In genomic region chr10:86387821-86388440, GRCm38 (mm10) we compare ENCODE assay signal across 7 mouse cellular contexts.
DNase-seq lines count a peak whose midpoint lies in the region; ATAC-seq and TF ChIP-seq lines count a peak whose summit lies in the region.

No protein-coding gene starts in this region.

- H3K27me3 ChIP-seq in midbrain, embryonic 11.5 days (ENCODE audit: control insufficient read depth, insufficient read depth, low read length), result no peaks in the 10 kb centered on the region

- DNase-seq in left cerebral cortex, postnatal 10 days (ENCODE audit: extremely low spot score in 1 of 2, low spot score in 2 of 2), result peak; percentile 45 to 49
- no peak for DNase-seq in left cerebral cortex, adult 2 months (ENCODE audit: extremely low spot score in 1 of 2, low spot score in 2 of 2)
- peak; percentile 49 for DNase-seq in NIH3T3 (ENCODE audit: low read depth)
- DNase-seq in brain, adult 2 months (ENCODE audit: low read depth, low spot score), result peak; percentile 88
- peak; percentile 28 for DNase-seq in layer of hippocampus, adult 9-11 months
- DNase-seq in midbrain, embryonic 11.5 days (ENCODE audit: low spot score, missing footprints), result no peak
- no peak for DNase-seq in neural tube, embryonic 10.5 days (ENCODE audit: extremely low spot score, low spot score)

- no peak for ATAC-seq in midbrain, embryonic 11.5 days (ENCODE audit: low FRiP score)

- no peak for TF ChIP-seq CTCF in left cerebral cortex, adult 2 months (IDR thresholded peaks at IDR 0.05)

- H3K4me2 ChIP-seq in midbrain, embryonic 11.5 days, result no peak overlapping the region

- H3K4me3 ChIP-seq in left cerebral cortex, adult 2 months, result no peak overlapping the region
- no peak overlapping the region for H3K4me3 ChIP-seq in midbrain, embryonic 11.5 days (ENCODE audit: low read depth, low read length)

- H3K36me3 ChIP-seq in midbrain, embryonic 11.5 days (ENCODE audit: control insufficient read depth, insufficient read depth, low read length), result no peaks in the 10 kb centered on the region

- intact Hi-C loops in left cerebral cortex, postnatal 10 days (cut with DNase I), result no loop called here
- intact Hi-C loops in left cerebral cortex, adult 2 months (cut with DNase I), result no loop called here

- no peak overlapping the region for H3K27ac ChIP-seq in left cerebral cortex, adult 2 months
- no peak overlapping the region for H3K27ac ChIP-seq in midbrain, embryonic 11.5 days (ENCODE audit: low read depth, low read length)

- no peaks in the 10 kb centered on the region for H3K9me3 ChIP-seq in midbrain, embryonic 11.5 days (ENCODE audit: control insufficient read depth, low read length)

- no peak overlapping the region for H3K9ac ChIP-seq in midbrain, embryonic 11.5 days (ENCODE audit: low read length)

- 78% methylated on average over 5 of the region's 5 CpGs for WGBS in midbrain, embryonic 11.5 days

- H3K4me1 ChIP-seq in midbrain, embryonic 11.5 days (ENCODE audit: control insufficient read depth, insufficient read depth, low read length), result peaks cover 3% of the 10 kb centered on the region; the same call in 1 of the 2 replicates

Comparison
In these comparisons a context has a peak if more than half of its experiments do, and no peak if none do; other contexts are left out.
1. DNase-seq: peak in left cerebral cortex, postnatal 10 days (2 of 2), NIH3T3 (single experiment), brain, adult 2 months (single experiment) and layer of hippocampus, adult 9-11 months (single experiment); none in left cerebral cortex, adult 2 months (0 of 2), midbrain, embryonic 11.5 days (single experiment) and neural tube, embryonic 10.5 days (single experiment).